Mouse (Mus musculus) right cerebral cortex, postnatal 4 days (tissue): ENCODE measurements around the gene Pbp2.

Experiments used
- DNase-seq: peaks from one replicate; pipeline ENCODE4 v3.0.0-alpha.2; 2022

Pbp2 gene

DNA sequence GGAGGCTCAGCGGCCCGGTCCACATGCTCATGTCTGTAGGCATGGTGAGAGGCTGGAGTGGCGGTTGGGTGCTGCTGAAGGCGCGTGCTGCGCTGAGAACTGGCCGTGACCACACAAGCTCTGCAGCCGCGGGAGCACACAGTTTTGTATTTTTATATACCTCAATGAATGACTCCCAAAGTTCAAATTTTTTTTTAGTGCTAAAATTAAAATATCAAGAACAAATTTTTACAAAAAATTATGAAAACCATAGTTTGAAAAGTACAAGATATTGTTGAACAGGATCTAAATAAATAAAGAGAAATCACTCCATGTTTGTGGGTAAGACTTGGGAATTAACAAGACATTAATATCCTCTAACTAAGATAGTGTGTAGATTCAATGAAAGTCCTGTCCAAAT lies at the start of gene Pbp2:
TSS of gene Pbp2 (minus strand) at position 101 of the 400 bp plus-strand sequence.
- DNase-seq = no peak

- DNase-seq = no peak
Measured at GRCm38 (mm10) chr6:135354953-135355352, 44.7 kb upstream of the Pbp2 start.

- no peak for DNase-seq
Measured at GRCm38 (mm10) chr6:135352537-135352936, 42.3 kb upstream of the Pbp2 start.

GRCm38 (mm10) chr6:135351638-135352302 lies 41.6 kb upstream of the Pbp2 start:
- DNase-seq = no peak

DNA sequence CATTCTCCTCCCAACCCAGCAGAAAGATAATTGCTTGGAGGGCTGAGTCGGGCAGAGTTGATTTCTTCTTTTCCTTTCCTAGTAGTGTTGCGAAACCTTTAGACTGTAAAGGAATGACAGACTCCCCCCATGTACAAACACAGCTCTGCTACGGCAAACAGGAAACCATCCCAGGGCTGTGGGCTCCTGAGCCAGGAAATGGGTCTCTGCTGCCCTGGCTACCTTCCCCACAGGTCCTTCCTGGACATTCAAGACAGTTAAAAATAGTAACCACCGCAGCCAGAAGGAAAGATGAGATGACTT lies 30.8 kb upstream of the Pbp2 start:
- no peak for DNase-seq

DNA sequence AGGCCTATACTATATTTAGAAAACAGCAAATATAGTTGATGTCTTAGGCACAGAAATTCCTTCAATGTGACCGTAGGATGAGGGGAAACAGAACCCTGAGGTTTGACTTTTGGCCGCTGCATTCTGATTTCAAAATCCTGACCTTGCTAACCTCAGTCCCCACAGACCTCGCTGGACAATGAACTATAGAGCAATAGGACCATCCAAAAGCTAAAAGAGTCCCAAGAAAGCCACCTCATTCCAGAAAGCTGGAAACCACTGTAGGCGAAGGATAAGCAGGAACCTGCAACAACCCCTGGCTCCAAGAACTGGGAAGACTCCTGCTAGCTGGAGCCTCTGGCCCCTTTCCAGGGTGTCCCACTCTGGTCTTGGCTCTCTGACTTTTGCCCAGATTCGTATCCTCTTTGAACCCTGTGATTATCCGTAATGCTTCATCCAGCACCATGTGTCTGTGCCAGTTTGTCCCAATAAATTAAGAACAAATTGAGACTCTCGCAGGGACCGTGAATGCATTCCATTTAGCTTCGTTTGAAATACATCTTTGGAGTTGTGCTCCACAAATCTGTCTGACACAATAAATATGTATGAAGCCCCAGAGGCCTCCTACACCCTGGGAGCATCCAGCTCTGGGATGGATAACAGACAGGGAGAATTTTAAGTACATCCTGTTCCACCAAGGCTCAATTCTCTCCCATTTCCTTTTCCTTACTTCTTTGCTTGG lies 30.3 kb upstream of the Pbp2 start:
- no peak for DNase-seq

- no peak for DNase-seq
Measured at GRCm38 (mm10) chr6:135336376-135336775, 26.2 kb upstream of the Pbp2 start.

DNA sequence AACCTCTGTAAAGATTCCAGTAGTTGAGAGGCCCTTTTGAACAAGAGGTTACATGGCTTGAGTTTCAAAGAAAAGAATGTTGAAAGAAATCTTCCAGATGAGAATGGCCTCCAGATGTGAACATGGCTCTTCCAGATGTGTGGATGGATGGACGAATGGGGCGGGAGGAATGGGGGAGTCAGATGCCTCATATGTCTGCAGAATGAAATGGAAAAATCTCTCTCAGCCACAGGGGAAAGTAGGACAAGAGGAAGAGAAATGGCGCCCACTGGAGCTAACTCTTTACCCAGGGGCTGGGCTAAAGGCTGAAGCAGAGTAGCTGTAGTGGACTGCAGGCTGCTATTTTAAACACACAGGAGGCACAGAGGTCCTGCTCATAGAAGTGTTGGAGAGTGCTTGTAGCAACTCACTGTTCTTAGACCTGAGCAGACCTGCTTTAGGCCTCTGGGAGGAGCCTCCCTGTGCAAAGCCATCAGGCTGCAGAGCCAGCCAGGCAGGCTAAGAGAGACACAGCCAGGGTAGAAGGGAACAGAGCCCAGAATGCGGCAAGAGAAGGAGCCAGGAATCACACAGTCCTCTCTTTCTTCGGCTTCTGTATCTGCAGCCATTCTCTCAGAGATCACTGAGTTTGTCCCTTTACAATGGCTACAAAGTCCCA lies 23.9 kb upstream of the Pbp2 start:
- no peak for DNase-seq

GRCm38 (mm10) chr6:135332737-135333281 lies 22.6 kb upstream of the Pbp2 start:
- no peak for DNase-seq

GRCm38 (mm10) chr6:135331916-135332315 lies 21.7 kb upstream of the Pbp2 start:
- no peak for DNase-seq

DNA sequence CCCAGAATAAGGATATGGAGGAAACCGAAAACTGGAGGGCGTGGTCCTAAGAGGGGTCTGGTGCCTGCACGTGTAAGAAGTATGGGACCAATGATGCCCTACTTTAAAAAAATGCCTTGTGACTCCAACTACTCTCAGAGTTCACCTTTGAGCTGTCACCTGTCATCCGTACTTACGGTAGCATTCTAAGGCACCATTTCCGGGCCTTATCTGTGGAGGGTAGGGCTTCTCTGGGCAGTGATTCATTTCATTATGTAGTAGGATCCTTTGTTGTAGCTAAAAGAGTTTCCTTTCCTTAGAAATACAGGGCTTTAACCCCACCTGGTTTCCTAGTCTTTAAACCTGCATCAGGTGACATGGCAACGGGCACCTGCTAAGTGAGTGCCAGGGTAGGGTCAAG lies 16.6 kb upstream of the Pbp2 start:
- no peak for DNase-seq

DNA sequence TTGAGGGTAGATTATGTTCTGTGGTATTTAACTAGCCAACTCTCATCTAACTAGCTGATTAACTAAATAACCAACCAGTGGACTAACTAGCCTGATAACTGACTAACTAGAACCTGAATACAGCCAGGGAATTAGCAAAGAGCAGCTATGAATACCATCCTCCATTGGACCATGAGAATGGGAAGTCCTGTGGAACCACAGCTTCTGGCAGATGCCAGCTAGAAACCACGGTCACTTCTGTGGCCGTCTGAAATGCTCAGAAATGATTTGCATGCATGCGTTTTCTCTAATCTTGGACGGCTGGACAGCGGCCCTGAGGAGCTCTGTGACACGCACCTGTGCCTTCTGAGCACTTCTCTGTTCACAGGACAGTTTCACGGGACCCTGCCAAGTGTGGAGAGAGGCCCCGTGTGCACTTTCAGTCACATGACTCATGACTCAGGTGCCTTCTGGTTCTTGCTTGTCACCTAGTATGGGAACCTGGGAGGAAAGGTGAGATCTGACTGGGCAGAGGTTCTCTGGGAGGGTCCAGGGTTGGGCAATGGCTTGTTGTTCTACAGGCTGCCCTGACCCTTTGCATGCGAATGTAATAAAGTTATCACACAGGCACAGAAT lies 14.6 kb upstream of the Pbp2 start:
- no peak for DNase-seq

- DNase-seq = no peak
Measured at GRCm38 (mm10) chr6:135324111-135324510, 13.9 kb upstream of the Pbp2 start.

- no peak for DNase-seq
Measured at GRCm38 (mm10) chr6:135323311-135323982, 13.2 kb upstream of the Pbp2 start.

DNA sequence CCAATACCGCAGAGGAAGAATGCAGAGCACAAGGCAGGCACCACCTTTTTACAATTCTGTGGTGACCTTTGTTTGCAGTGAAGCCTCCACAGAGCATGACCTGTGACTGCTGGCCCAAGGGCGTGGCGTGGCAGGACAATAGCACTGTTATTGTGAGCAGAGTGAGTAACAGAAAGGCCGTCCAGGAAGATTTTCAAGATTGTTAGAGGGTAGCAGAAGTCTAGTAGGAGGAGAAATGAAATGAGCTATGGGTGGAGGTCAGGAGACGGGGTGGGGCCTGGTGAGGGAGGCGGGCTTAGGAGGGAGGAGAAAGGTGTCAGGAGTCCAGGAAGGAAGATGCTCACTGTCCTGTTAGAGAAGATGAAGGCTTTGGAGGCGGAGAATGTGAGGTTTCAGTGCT lies 12.5 kb upstream of the Pbp2 start:
- no peak for DNase-seq

DNA sequence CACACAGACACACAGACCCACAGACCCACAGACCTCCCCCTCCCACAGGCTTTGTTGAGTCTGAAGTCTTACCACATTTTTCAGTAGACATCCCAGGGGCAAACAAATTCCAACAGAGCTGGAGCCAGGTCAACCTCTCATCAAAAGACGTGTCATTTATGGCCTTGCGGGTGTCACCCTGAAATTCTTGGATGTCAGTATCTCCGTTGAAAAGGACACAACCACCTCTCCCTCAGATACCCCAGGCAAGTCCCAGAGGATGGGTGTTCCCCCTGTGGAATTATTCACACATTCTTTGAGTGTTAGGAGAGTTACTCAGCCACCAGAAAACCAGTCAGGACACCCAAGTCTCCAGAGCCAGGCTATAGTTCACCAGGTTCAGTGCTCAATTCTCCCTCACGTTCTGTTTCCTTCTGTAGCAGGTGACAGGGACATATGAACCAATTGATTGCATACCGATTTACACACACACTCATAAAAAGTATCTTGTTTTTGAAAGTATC lies 9.3 kb upstream of the Pbp2 start:
- DNase-seq = no peak

GRCm38 (mm10) chr6:135316141-135316540 lies 5.9 kb upstream of the Pbp2 start:
- DNase-seq = no peak

DNA sequence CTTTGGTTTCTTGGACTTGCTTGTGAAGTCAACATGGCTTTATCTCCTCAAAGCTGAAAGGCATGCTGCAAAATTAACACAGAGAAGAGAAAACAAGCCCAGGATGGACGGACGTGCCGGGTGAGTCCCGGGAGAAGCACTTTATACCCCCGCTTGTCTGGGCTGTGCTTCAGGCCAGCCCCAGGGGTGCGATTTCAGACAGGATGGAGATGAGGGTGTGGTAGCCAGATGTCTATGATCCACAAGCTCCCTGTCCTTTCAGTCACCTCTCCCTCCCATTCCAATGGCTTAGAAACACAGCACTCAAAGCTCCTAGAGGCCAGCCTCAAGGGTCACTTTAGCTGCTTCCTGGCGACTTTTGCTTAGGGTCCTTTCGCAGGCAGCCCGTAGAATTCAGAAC lies 3.8 kb upstream of the Pbp2 start:
- no peak for DNase-seq

DNA sequence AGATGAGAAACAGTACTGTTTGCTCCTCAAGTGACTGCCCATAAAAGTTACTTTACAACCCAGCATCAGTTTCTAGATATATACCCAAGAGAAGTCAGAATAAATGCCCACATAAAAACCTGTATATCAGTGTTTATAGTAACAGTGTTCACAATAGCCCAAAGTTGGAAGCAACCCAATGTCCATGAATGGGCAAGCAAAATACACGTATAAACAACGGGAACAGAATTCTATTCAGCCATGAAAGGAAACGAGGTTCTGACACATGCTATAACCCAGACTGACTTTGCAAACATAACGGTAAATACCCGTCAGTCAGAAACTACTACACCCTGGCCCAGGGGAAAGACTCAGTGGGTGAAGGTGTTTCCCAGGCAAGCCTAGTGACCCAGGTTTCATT lies 1.8 kb upstream of the Pbp2 start:
- no peak for DNase-seq

DNA sequence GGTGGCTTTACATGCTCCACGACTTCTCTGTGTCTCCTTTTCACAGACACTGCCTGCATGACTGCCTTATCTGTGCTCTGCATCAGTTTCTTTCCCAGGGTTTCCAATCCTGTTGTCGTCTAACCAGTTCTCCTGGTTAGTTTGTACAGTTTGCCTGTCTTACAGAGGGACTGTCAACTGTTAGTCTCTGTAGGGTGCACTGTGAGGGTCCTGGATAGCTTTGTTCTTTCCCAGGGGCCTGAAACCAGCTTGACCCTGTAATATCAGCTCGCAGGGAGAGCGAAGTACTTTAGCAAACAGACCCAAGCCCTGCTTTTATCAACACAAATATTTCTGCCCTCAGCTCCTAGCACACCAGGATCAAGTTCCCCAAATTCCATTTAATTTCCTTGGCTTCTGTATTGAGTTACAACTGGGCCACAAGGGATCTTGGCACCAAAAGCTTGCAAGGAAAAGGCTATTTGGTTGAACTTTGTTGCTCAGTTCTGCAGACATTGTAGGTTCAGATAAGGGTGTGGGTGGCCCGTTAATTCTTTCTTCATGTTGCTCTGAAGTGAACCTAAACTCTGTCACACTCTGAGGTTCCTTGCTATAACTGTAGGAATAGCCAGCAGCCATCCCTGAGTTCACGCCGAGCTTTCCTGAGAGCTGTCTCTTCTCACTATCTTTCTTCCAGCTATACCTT lies 5.5 kb downstream of the Pbp2 start:
- no peak for DNase-seq

DNA sequence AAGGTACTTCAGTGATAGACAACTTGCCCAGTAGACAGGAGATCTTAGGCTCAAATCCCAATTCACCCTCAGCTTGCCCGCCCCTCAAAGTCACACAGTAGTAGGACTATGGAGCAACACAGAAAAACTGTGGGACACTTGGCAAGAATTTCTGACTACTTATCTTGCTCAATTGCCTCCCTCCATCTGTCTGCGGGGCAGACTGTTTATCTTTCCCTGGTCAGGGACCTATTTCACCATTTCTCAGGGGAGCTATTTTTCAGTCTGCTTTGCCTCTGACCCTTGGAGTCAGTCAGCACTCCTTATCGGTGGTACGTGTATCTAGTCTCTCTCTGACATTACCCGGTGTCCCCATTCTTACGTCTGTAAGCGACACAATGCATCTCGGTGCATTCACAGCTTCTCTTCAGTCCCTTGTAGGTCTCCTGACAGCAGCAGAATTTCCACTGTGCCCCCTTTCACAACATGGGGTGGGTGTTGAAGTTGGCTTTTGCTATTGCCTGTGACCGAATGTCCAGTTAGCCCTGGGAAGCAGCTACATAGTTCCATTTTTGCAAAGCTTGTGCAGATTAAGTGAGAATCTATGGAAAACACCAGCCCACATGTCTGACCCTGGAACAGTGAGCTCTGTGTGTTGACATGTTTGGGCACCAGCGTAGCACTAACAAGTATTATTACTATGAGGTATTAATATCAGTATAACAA lies 7.6 kb downstream of the Pbp2 start:
- DNase-seq = no peak

- DNase-seq = no peak
Measured at GRCm38 (mm10) chr6:135300469-135300868, 9.7 kb downstream of the Pbp2 start.
